Mouse (Mus musculus) liver, embryonic 14.5 days (tissue): ENCODE data around the gene Lrrc25. TPM values are rescaled to one million over a fixed set of nuclear protein-coding genes. Genes with fewer than 3 reads are reported as not detected.

ENCODE experiments used
- ATAC-seq: fragments of 200-750 bp; cut with Nextera tagmentation; 2 replicates; pipeline ENCODE4 v1.8.0; 2017; ENCODE audit warnings: moderate number of reproducible peaks, mild to moderate bottlenecking, moderate library complexity; ENCODE audit not compliant: insufficient read depth
- DNase-seq, 3 experiments: peaks; one replicate each; pipeline ENCODE4 v3.0.0-alpha.2; 2012 to 2013; ENCODE audit warnings: low read depth in 3 of 3, low spot score in 3 of 3
- H3K27ac ChIP-seq: fragments of 300-500 bp; sonication (generic); 2 replicates; pipeline ENCODE4 v1.5.1; 2014; ENCODE audit warnings: moderate library complexity, mild to moderate bottlenecking, control low read depth, inconsistent platforms
- H3K27me3 ChIP-seq: fragments of 300-500 bp; sonication (generic); 2 replicates; pipeline ENCODE4 v1.6.1; 2014; ENCODE audit warnings: mild to moderate bottlenecking, low read length, moderate library complexity; ENCODE audit not compliant: control insufficient read depth, insufficient read depth
- H3K36me3 ChIP-seq: fragments of 300-500 bp; sonication (generic); replicated peaks from 2 replicates; pipeline ENCODE4 v1.6.1; 2014; ENCODE audit warnings: low read depth; ENCODE audit not compliant: control insufficient read depth, insufficient read depth
- H3K4me1 ChIP-seq, 2 experiments: fragments of 200-500 bp in 1 of 2; fragments of 300-500 bp in 1 of 2; sonication (generic) in 1 of 2; replicated peaks; 2 replicates each; pipeline ENCODE4 v1.6.1; 2012 to 2014; ENCODE audit warnings: antibody characterized with exemption in 1 of 2, inconsistent platforms in 1 of 2, low read length in 1 of 2; ENCODE audit not compliant: control insufficient read depth in 2 of 2, insufficient read depth in 2 of 2
- H3K4me2 ChIP-seq: fragments of 300-500 bp; sonication (generic); 2 replicates; pipeline ENCODE4 v1.6.1; 2014; ENCODE audit warnings: low read depth, mild to moderate bottlenecking, control low read depth, moderate library complexity
- H3K4me3 ChIP-seq, 2 experiments: fragments of 200-500 bp in 1 of 2; fragments of 300-500 bp in 1 of 2; sonication (generic) in 1 of 2; 2 replicates each; pipeline ENCODE4 v1.5.1; 2012 to 2014; ENCODE audit warnings: low read depth in 2 of 2, low read length in 2 of 2, mild to moderate bottlenecking in 2 of 2, control low read depth in 1 of 2, inconsistent platforms in 1 of 2, moderate library complexity in 1 of 2; ENCODE audit not compliant: insufficient read depth in 1 of 2
- H3K9ac ChIP-seq: fragments of 300-500 bp; sonication (generic); replicated peaks from 2 replicates; pipeline ENCODE4 v1.6.1; 2014; ENCODE audit warnings: mild to moderate bottlenecking, control low read depth, moderate library complexity
- H3K9me3 ChIP-seq: fragments of 300-500 bp; sonication (generic); 2 replicates; pipeline ENCODE4 v1.6.1; 2016; ENCODE audit warnings: low read length, mixed read lengths; ENCODE audit not compliant: control insufficient read depth
- CTCF ChIP-seq: IDR thresholded peaks from 2 replicates; pipeline ENCODE4 v1.5.1; 2016; ENCODE audit warnings: antibody characterized with exemption, low read depth, control low read depth
- EP300 ChIP-seq: IDR thresholded peaks from 2 replicates; pipeline ENCODE4 v1.6.1; 2016; ENCODE audit warnings: antibody characterized with exemption, low read depth
- WGBS: fragments of 180-500 bp; shearing (Covaris S2); extraction: QIAGEN DNeasy Blood & Tissue Kit; methylation state at CpG from one replicate; pipeline ENCODE4 v1.1.7; 2014; ENCODE audit not compliant: insufficient replicate concordance; 5-methylcytosine and 5-hydroxymethylcytosine counted together
- polyA plus RNA-seq, 2 experiments: library from polyadenylated mRNA; depleted of rRNA in 1 of 2; stranded (reverse) in 1 of 2; unstranded in 1 of 2; fragments of >200 nt; fragmentation: Nextera tagmentation in 1 of 2; extraction: Ambion mirVana in 1 of 2; gene quantifications; 2 replicates each; pipeline versions ENCODE4 v1.2.1 to v1.2.3; 2012 to 2014

The Lrrc25 gene
- 4.3 and 5.3 TPM in 2 replicates for polyA plus RNA-seq (2012; rRNA removed)
- 4.7 TPM in 2 replicates for polyA plus RNA-seq (2014; fragmentation: Nextera tagmentation; extraction: Ambion mirVana)

DNA sequence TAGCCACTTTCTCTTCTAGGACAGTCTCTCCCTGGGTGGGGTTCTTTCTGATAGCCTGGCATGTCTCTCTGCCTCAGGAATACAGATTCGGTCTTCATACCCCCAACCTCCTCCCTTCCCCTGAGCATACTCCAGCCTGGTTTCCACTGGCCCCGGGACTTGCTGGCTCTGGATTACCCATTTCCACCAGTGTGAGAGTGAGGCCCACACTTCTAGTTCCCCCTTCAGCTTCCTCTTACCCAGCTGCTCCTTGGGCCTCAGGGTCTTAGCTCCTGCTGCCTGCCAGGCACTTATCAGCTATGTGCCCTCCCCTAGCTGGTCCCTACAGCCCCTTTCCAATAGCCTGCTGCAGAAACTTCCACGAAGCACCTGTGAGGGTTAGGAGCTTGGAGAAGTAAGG lies at the start of gene Lrrc25:
Lrrc25 (plus strand) TSS at position 262 of the 400 bp plus-strand sequence.
- ATAC-seq (no peak), DNase-seq (no peak)
- no peak within 1 kb of the TSS for H3K27ac ChIP-seq
- TF ChIP-seq CTCF (no peak), EP300 (no peak)
- H3K36me3 ChIP-seq, result no peaks in the 10 kb centered on the region
- peak within 1 kb of the TSS; percentile 6; the same call in 1 of the 2 replicates for H3K4me2 ChIP-seq
- H3K9ac ChIP-seq, result peak within 1 kb of the TSS; percentile 25; the same call in 1 of the 2 replicates
- peaks cover 30 to 44% of the 10 kb centered on the region in 2 experiments for H3K4me1 ChIP-seq
- 14% methylated on average over 3 of the region's 3 CpGs for WGBS
- peak within 1 kb of the TSS in 1 of 2 experiments; percentile 14; a peak in 2 of 4 replicates for H3K4me3 ChIP-seq
- no peaks in the 10 kb centered on the region for H3K27me3 ChIP-seq
- H3K9me3 ChIP-seq, result no peaks in the 10 kb centered on the region

DNA sequence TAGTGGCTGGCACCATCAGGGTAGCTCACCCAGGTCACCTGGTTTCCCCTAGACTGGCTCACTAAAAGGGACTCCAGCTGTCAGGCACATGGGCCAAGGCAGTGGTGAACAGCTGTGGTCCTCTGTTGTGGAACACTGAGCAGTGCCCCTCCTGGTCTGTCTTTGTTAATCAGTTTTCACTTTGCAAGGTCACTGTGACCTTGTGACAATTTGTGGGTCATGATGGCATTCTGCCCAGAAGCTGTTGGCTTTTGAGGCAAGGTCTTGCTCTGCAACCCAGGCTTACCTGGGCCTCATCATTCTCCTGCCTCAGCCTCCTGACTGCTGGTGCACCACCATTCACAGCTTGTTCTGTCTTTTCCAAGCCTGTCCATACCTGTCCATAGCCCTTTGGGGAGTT lies 45.6 kb upstream of the Lrrc25 start:
- no peak overlapping the region for H3K4me3 ChIP-seq
- TF ChIP-seq EP300 (no peak), CTCF (no peak)
- H3K4me2 ChIP-seq, result no peak overlapping the region
- H3K27me3 ChIP-seq, result no peaks in the 10 kb centered on the region
- no peak for DNase-seq
- no peaks in the 10 kb centered on the region for H3K9me3 ChIP-seq
- H3K27ac ChIP-seq, result no peak overlapping the region
- peaks cover 3 to 11% of the 10 kb centered on the region in 2 experiments; a peak in 3 of 4 replicates for H3K4me1 ChIP-seq
- no peak overlapping the region for H3K9ac ChIP-seq
- no peaks in the 10 kb centered on the region; the same call in 1 of the 2 replicates for H3K36me3 ChIP-seq
- no peak; the same call in 1 of the 2 replicates for ATAC-seq

GRCm38 (mm10) chr8:70570990-70571389 lies 45.0 kb upstream of the Lrrc25 start:
- 73% methylated on average over 6 of the region's 6 CpGs for WGBS
- H3K4me2 ChIP-seq, result no peak overlapping the region
- H3K27me3 ChIP-seq, result no peaks in the 10 kb centered on the region
- H3K4me3 ChIP-seq, result no peak overlapping the region
- no peak overlapping the region for H3K27ac ChIP-seq
- H3K9me3 ChIP-seq, result no peaks in the 10 kb centered on the region
- H3K4me1 ChIP-seq, result peaks cover 0 to 8% of the 10 kb centered on the region in 2 experiments; a peak in 2 of 4 replicates
- TF ChIP-seq CTCF (no peak), EP300 (no peak)
- ATAC-seq (no peak), DNase-seq (no peak)
- H3K9ac ChIP-seq, result no peak overlapping the region
- no peaks in the 10 kb centered on the region; the same call in 1 of the 2 replicates for H3K36me3 ChIP-seq

DNA sequence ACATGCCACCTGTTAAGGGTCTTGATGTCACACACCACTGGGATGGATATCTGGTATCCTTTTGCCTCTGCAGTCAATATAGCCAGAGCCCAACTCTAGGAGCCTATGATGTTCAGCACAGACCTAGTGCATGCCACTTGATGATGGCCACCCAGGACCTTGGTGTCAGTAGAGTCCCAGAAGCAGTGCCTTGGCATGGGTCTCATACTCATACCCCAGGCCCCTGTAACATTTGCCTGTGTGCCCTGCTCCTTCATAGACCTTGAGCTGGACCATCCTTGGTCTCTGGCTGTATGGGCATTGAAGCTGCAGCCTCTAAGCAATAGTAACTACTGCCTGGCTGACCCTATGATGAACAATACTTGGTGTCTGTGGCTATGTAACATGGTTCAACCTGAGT lies 41.7 kb upstream of the Lrrc25 start:
- H3K4me3 ChIP-seq, result no peak overlapping the region
- no peak overlapping the region for H3K4me2 ChIP-seq
- H3K36me3 ChIP-seq, result peaks cover 3% of the 10 kb centered on the region; the same call in 1 of the 2 replicates
- no peak overlapping the region for H3K27ac ChIP-seq
- no peak for ATAC-seq
- DNase-seq, result no peak
- no peaks in the 10 kb centered on the region for H3K27me3 ChIP-seq
- no peaks in the 10 kb centered on the region for H3K9me3 ChIP-seq
- no peak for TF ChIP-seq EP300
- no peak for TF ChIP-seq CTCF
- H3K9ac ChIP-seq, result no peak overlapping the region
- H3K4me1 ChIP-seq, result peaks cover 0 to 8% of the 10 kb centered on the region in 2 experiments; a peak in 2 of 4 replicates

DNA sequence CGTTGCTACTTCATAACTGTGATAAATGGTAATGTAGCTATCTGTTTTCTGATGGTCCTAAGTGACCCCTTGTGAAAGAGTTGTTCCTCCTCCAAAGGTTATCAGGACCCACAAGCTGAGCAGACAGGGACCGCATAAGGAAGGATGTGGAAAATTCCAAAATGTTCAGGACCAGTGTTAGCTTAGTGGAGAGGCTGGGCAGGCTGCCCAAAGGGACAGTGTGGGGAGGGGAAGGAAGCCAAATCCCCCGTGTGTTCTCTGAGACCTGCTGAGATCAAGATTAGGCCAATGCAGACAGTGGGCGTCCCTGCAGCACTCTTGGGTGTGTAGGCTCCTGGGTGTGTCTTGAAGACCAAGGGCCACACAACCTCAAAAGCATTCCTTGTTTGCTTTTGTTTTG lies 41.0 kb upstream of the Lrrc25 start:
- H3K4me3 ChIP-seq, result no peak overlapping the region
- H3K4me2 ChIP-seq, result no peak overlapping the region
- TF ChIP-seq CTCF, result no peak
- no peak for TF ChIP-seq EP300
- WGBS, result 44% methylated on average over 4 of the region's 4 CpGs
- H3K4me1 ChIP-seq, result peaks cover 0 to 8% of the 10 kb centered on the region in 2 experiments; a peak in 2 of 4 replicates
- no peak overlapping the region for H3K9ac ChIP-seq
- no peak overlapping the region for H3K27ac ChIP-seq
- H3K9me3 ChIP-seq, result no peaks in the 10 kb centered on the region
- DNase-seq, result no peak
- H3K36me3 ChIP-seq, result peaks cover 4% of the 10 kb centered on the region; the same call in 1 of the 2 replicates
- ATAC-seq, result no peak
- H3K27me3 ChIP-seq, result no peaks in the 10 kb centered on the region
